Mouse (Mus musculus) liver, embryonic 14.5 days (tissue): ENCODE data around the gene Gas7. TPM values are rescaled to one million over a fixed set of nuclear protein-coding genes. Genes with fewer than 3 reads are reported as not detected.

Experiments used
- ATAC-seq: fragments of 200-750 bp; cut with Nextera tagmentation; 2 replicates; pipeline ENCODE4 v1.8.0; 2017; ENCODE audit warnings: moderate number of reproducible peaks, mild to moderate bottlenecking, moderate library complexity; ENCODE audit not compliant: insufficient read depth
- DNase-seq, 3 experiments: peaks; one replicate each; pipeline ENCODE4 v3.0.0-alpha.2; 2012 to 2013; ENCODE audit warnings: low read depth in 3 of 3, low spot score in 3 of 3
- H3K27ac ChIP-seq: fragments of 300-500 bp; sonication (generic); 2 replicates; pipeline ENCODE4 v1.5.1; 2014; ENCODE audit warnings: moderate library complexity, mild to moderate bottlenecking, control low read depth, inconsistent platforms
- H3K27me3 ChIP-seq: fragments of 300-500 bp; sonication (generic); 2 replicates; pipeline ENCODE4 v1.6.1; 2014; ENCODE audit warnings: mild to moderate bottlenecking, low read length, moderate library complexity; ENCODE audit not compliant: control insufficient read depth, insufficient read depth
- H3K36me3 ChIP-seq: fragments of 300-500 bp; sonication (generic); replicated peaks from 2 replicates; pipeline ENCODE4 v1.6.1; 2014; ENCODE audit warnings: low read depth; ENCODE audit not compliant: control insufficient read depth, insufficient read depth
- H3K4me1 ChIP-seq, 2 experiments: fragments of 200-500 bp in 1 of 2; fragments of 300-500 bp in 1 of 2; sonication (generic) in 1 of 2; replicated peaks; 2 replicates each; pipeline ENCODE4 v1.6.1; 2012 to 2014; ENCODE audit warnings: antibody characterized with exemption in 1 of 2, inconsistent platforms in 1 of 2, low read length in 1 of 2; ENCODE audit not compliant: control insufficient read depth in 2 of 2, insufficient read depth in 2 of 2
- H3K4me2 ChIP-seq: fragments of 300-500 bp; sonication (generic); 2 replicates; pipeline ENCODE4 v1.6.1; 2014; ENCODE audit warnings: low read depth, mild to moderate bottlenecking, control low read depth, moderate library complexity
- H3K4me3 ChIP-seq, 2 experiments: fragments of 200-500 bp in 1 of 2; fragments of 300-500 bp in 1 of 2; sonication (generic) in 1 of 2; 2 replicates each; pipeline ENCODE4 v1.5.1; 2012 to 2014; ENCODE audit warnings: low read depth in 2 of 2, low read length in 2 of 2, mild to moderate bottlenecking in 2 of 2, control low read depth in 1 of 2, inconsistent platforms in 1 of 2, moderate library complexity in 1 of 2; ENCODE audit not compliant: insufficient read depth in 1 of 2
- H3K9ac ChIP-seq: fragments of 300-500 bp; sonication (generic); replicated peaks from 2 replicates; pipeline ENCODE4 v1.6.1; 2014; ENCODE audit warnings: mild to moderate bottlenecking, control low read depth, moderate library complexity
- H3K9me3 ChIP-seq: fragments of 300-500 bp; sonication (generic); 2 replicates; pipeline ENCODE4 v1.6.1; 2016; ENCODE audit warnings: low read length, mixed read lengths; ENCODE audit not compliant: control insufficient read depth
- CTCF ChIP-seq: IDR thresholded peaks from 2 replicates; pipeline ENCODE4 v1.5.1; 2016; ENCODE audit warnings: antibody characterized with exemption, low read depth, control low read depth
- EP300 ChIP-seq: IDR thresholded peaks from 2 replicates; pipeline ENCODE4 v1.6.1; 2016; ENCODE audit warnings: antibody characterized with exemption, low read depth
- WGBS: fragments of 180-500 bp; shearing (Covaris S2); extraction: QIAGEN DNeasy Blood & Tissue Kit; methylation state at CpG from one replicate; pipeline ENCODE4 v1.1.7; 2014; ENCODE audit not compliant: insufficient replicate concordance; 5-methylcytosine and 5-hydroxymethylcytosine counted together
- polyA plus RNA-seq, 2 experiments: library from polyadenylated mRNA; depleted of rRNA in 1 of 2; stranded (reverse) in 1 of 2; unstranded in 1 of 2; fragments of >200 nt; fragmentation: Nextera tagmentation in 1 of 2; extraction: Ambion mirVana in 1 of 2; gene quantifications; 2 replicates each; pipeline versions ENCODE4 v1.2.1 to v1.2.3; 2012 to 2014

Gene Gas7
- polyA plus RNA-seq, 2 experiments: 0.49 to 1.1 TPM

GRCm38 (mm10) chr11:67537353-67537752 lies 82.1 kb downstream of the Gas7 start:
- TF ChIP-seq EP300 (no peak), CTCF (0 out of 2 replicates have a peak, but pooled peaks have one; percentile 8)
- H3K4me3 ChIP-seq: no peak overlapping the region
- no peak overlapping the region for H3K9ac ChIP-seq
- DNase-seq (no peak), ATAC-seq (no peak)
- no peaks in the 10 kb centered on the region for H3K36me3 ChIP-seq
- no peaks in the 10 kb centered on the region for H3K4me1 ChIP-seq
- WGBS: 35% methylated on average over 4 of the region's 4 CpGs
- H3K9me3 ChIP-seq: no peaks in the 10 kb centered on the region
- no peak overlapping the region for H3K4me2 ChIP-seq
- H3K27ac ChIP-seq: no peak overlapping the region
- H3K27me3 ChIP-seq: no peaks in the 10 kb centered on the region

DNA sequence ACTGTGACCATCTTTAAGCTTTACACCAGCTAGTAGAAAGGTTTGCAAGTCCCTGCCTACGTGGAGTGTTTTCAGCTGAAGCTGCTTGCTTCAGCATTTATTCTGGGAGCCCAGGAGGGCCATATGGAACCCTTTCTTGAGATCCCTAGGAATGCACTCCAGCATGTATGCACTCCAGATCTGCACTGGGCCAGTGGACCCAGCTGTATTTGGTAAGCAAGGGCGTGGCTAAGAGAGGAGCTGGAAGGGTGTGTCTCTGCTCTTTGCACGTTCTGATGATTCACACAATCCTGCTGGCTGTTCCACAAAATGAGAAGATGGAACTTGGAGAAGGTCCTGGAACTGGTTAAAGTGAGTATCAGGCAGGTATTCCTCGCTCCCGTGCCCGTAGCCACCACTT lies 83.3 kb downstream of the Gas7 start:
- Histone ChIP-seq H3K4me1 (no peaks in the 10 kb centered on the region), H3K4me3 (no peak overlapping the region), H3K9me3 (no peaks in the 10 kb centered on the region), H3K27ac (no peak overlapping the region), H3K9ac (no peak overlapping the region), H3K27me3 (no peaks in the 10 kb centered on the region), H3K4me2 (no peak overlapping the region), H3K36me3 (no peaks in the 10 kb centered on the region)
- TF ChIP-seq EP300 (no peak), CTCF (no peak)
- DNase-seq: no peak
- no peak for ATAC-seq
- 53% methylated on average over 6 of the region's 6 CpGs for WGBS

DNA sequence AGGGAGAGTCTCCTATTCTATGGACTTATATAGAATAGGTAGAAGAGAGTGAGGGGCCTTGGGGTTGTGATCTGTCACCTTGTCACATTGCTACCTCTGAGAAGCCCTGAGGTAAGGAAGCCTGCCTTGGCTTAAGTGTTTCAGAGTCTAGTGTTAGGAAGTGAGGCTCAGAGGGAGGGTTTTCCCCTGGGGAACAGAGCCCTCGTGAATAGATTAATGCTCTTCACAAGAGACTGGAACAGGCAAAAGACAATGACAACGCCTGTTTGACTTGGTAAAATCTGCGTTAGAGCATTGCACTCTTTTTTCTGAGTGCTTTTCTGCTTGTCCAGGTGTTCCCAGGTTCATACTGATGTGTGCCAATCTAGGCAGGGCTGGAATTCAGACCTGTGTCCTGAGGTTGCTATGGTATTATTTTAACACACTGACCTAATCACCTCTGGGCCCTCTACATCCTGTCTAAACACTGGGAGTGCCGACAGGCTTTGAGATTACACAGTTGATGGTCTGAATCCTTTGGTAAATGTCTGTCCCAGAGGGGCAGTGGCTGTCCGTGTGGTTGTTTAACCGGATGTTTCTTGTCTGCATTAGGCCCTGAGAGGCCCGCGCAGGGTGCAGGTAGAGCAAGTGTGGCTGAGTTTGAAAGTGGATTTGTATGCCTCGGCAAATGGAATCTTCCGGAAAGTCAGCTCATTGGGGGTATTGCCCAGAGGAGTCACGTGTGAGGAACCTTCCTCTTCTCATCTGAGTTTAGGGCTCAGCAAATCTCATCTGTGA lies 89.6 kb downstream of the Gas7 start:
- DNase-seq (peak in 1 of 3 experiments; percentile 13), ATAC-seq (peak; percentile 48; the same call in 1 of the 2 replicates)
- no peak overlapping the region for H3K9ac ChIP-seq
- no peaks in the 10 kb centered on the region for H3K27me3 ChIP-seq
- no peak overlapping the region for H3K27ac ChIP-seq
- 41% methylated on average over 11 of the region's 11 CpGs for WGBS
- no peak overlapping the region for H3K4me2 ChIP-seq
- no peaks in the 10 kb centered on the region for H3K36me3 ChIP-seq
- TF ChIP-seq CTCF (no peak), EP300 (no peak)
- no peak overlapping the region for H3K4me3 ChIP-seq
- no peaks in the 10 kb centered on the region for H3K9me3 ChIP-seq
- H3K4me1 ChIP-seq: peaks cover 0 to 8% of the 10 kb centered on the region in 2 experiments; a peak in 2 of 4 replicates

GRCm38 (mm10) chr11:67546582-67546981 lies 91.3 kb downstream of the Gas7 start:
- H3K9me3 ChIP-seq: no peaks in the 10 kb centered on the region
- H3K27ac ChIP-seq: no peak overlapping the region
- H3K4me2 ChIP-seq: no peak overlapping the region
- H3K36me3 ChIP-seq: no peaks in the 10 kb centered on the region
- no peak for ATAC-seq
- TF ChIP-seq CTCF (no peak), EP300 (no peak)
- 47% methylated on average over 5 of the region's 5 CpGs for WGBS
- no peak for DNase-seq
- peaks cover 0 to 8% of the 10 kb centered on the region in 2 experiments; a peak in 2 of 4 replicates for H3K4me1 ChIP-seq
- no peaks in the 10 kb centered on the region for H3K27me3 ChIP-seq
- no peak overlapping the region for H3K4me3 ChIP-seq
- no peak overlapping the region for H3K9ac ChIP-seq

GRCm38 (mm10) chr11:67549306-67549705 lies 94.1 kb downstream of the Gas7 start:
- H3K9ac ChIP-seq: no peak overlapping the region
- whole genome bisulfite sequencing: 62% methylated on average over 4 of the region's 4 CpGs
- peaks cover 0 to 8% of the 10 kb centered on the region in 2 experiments; a peak in 2 of 4 replicates for H3K4me1 ChIP-seq
- DNase-seq (no peak), ATAC-seq (no peak)
- H3K4me2 ChIP-seq: no peak overlapping the region
- H3K36me3 ChIP-seq: no peaks in the 10 kb centered on the region
- TF ChIP-seq CTCF: no peak
- no peak for TF ChIP-seq EP300
- H3K4me3 ChIP-seq: no peak overlapping the region
- no peaks in the 10 kb centered on the region for H3K9me3 ChIP-seq
- H3K27me3 ChIP-seq: no peaks in the 10 kb centered on the region
- no peak overlapping the region for H3K27ac ChIP-seq
